Mouse (Mus musculus): Measurements from ENCODE around the gene Tdrd7. TPM values are rescaled to one million over a fixed set of nuclear protein-coding genes. Genes with fewer than 3 reads are reported as not detected.

Gene Tdrd7
- polyA plus RNA-seq, 1 experiment, result 10.0 TPM

DNA sequence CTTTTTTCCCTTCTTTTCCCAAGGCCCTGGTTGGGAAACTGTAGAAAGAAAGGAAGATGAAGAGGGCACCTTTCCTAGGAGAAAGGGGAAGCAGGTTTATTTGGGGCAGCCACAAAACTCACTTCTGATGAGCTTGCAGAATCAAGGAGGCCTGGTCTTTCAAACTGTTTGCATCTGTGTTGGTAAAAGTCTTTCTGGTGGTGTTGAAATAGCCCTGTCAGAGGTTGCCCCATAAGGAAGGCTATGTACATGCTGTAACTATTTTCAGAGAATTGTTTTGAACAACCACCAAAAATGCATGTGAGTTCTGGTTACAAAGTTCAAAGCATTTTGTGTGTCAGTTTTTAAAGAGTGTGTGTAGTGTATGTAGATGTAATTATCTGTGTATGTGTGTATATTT lies 15.9 kb downstream of the Tdrd7 start:
- no peak overlapping the region for H3K9ac ChIP-seq (ENCODE audit: low read depth, poor library complexity, severe bottlenecking)

DNA sequence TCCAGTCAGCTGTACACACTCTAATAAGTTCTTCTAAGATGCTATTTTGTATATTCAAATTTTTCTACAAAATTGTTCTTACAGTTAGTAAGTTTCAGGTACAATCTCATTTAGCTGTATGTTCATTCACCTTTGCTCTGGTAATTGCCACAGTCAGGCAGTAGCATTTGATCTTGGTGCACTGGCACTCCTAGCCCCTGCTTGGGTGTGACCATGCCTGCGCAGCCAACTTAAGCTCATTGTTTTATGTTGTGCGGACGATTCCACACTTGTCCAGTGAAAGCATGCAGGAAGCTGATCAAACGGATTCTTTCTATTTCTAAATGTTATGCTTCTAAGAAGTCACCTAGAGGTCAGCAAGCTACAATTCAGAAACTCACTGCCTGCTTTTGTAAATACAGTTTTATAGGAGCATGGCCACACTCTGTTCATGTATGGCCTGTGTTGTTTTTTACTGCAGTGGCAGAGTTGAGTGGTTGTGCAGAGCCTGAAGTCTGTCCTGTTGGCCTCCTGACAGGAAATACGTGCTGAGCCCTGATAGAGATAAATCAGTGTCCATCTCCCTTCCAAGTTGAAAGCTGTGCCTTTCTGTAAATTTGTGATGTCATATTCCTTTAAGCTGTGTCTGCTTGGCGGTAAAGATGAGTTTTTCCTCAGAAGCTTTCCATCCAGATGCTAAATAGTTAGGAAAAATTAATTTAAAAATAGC lies 25.4 kb downstream of the Tdrd7 start:
- Histone ChIP-seq H3K4me3 (ENCODE audit: low read depth, low read length) (no peak overlapping the region), H3K27me3 (ENCODE audit: control insufficient read depth, insufficient read depth, low read length, poor library complexity, severe bottlenecking) (no peaks in the 10 kb centered on the region), H3K9me3 (replicated peaks; ENCODE audit: control insufficient read depth, insufficient read depth, low read length, poor library complexity, severe bottlenecking) (no peaks in the 10 kb centered on the region), H3K36me3 (ENCODE audit: control insufficient read depth, insufficient read depth, low read length, poor library complexity, severe bottlenecking) (no peaks in the 10 kb centered on the region), H3K4me1 (ENCODE audit: control insufficient read depth, insufficient read depth, low read length) (no peaks in the 10 kb centered on the region), H3K27ac (ENCODE audit: insufficient read depth, low read length) (no peak overlapping the region), H3K9ac (ENCODE audit: low read depth, poor library complexity, severe bottlenecking) (no peak overlapping the region)
- TF ChIP-seq EP300 (IDR thresholded peaks at IDR 0.05; ENCODE audit: insufficient read depth, low read depth, low read length) (no peak), POLR2A (IDR thresholded peaks at IDR 0.05; ENCODE audit: insufficient read depth, low read length) (no peak), CTCF (IDR thresholded peaks at IDR 0.05; ENCODE audit: low read depth, low read length) (no peak)

More for the DNA sequence above, 15.9 kb downstream of the Tdrd7 start:
- Histone ChIP-seq H3K9me3 (replicated peaks; ENCODE audit: control insufficient read depth, insufficient read depth, low read length, poor library complexity, severe bottlenecking) (no peaks in the 10 kb centered on the region), H3K27ac (ENCODE audit: insufficient read depth, low read length) (no peak overlapping the region), H3K4me1 (ENCODE audit: control insufficient read depth, insufficient read depth, low read length) (no peaks in the 10 kb centered on the region), H3K27me3 (ENCODE audit: control insufficient read depth, insufficient read depth, low read length, poor library complexity, severe bottlenecking) (no peaks in the 10 kb centered on the region), H3K4me3 (ENCODE audit: low read depth, low read length) (no peak overlapping the region), H3K36me3 (ENCODE audit: control insufficient read depth, insufficient read depth, low read length, poor library complexity, severe bottlenecking) (no peaks in the 10 kb centered on the region)
- no peak for TF ChIP-seq CTCF (IDR thresholded peaks at IDR 0.05; ENCODE audit: low read depth, low read length)

DNA sequence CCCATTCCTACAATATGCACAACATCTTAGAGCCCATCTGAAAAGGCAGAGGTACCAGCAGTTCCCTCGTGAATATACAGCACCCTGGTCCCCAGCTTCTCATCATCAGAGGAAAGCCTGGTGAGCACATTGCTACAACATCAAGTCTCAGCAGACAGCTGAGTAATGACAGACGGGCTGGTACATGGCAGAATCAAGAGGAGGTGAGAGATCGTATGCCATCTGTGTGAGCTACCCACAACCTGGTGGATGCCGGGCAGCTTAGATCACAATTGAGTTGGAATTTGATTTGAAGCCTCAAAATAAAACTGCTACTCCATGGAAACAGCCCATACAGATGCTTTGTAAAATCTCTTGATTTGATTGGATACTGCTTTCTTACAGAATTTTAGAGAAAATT lies 33.4 kb downstream of the Tdrd7 start:
- TF ChIP-seq CTCF (IDR thresholded peaks at IDR 0.05; ENCODE audit: low read depth, low read length) (no peak), EP300 (IDR thresholded peaks at IDR 0.05; ENCODE audit: insufficient read depth, low read depth, low read length) (no peak), POLR2A (IDR thresholded peaks at IDR 0.05; ENCODE audit: insufficient read depth, low read length) (no peak)
- Histone ChIP-seq H3K27ac (ENCODE audit: insufficient read depth, low read length) (no peak overlapping the region), H3K4me3 (ENCODE audit: low read depth, low read length) (no peak overlapping the region), H3K4me1 (ENCODE audit: control insufficient read depth, insufficient read depth, low read length) (no peaks in the 10 kb centered on the region), H3K36me3 (ENCODE audit: control insufficient read depth, insufficient read depth, low read length, poor library complexity, severe bottlenecking) (no peaks in the 10 kb centered on the region), H3K9me3 (replicated peaks; ENCODE audit: control insufficient read depth, insufficient read depth, low read length, poor library complexity, severe bottlenecking) (no peaks in the 10 kb centered on the region), H3K27me3 (ENCODE audit: control insufficient read depth, insufficient read depth, low read length, poor library complexity, severe bottlenecking) (no peaks in the 10 kb centered on the region), H3K9ac (ENCODE audit: low read depth, poor library complexity, severe bottlenecking) (no peak overlapping the region)

DNA sequence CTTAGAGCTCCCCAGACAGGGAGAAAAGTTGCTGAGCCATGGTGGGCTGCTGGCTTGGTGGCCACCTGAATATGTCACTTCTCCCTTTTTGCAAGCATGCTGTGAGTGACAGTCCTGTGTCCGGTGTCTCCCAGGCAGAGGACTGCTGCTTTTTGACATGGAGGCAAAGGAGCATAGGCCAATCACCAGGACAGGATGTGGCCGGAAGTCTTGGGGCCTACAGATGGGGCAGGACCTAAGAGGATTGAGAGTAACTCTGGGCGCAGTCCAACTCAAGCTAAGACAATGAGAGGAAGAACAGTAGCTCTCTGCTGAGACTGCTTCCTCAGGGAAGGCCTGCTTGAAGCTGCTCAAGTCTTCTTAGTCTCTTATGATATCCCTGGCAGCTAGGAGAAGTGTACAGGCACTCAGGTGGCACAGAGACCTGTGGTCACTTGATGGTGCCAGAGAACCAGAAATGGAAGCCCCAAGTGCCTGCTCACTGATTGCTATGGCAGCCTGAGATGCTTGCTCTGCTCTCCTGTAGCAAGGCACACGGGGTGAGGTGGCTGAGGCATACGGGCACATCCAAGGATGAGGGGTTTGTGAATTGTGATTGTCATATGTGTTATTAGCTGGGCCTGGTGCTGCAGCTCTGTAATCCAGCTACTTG lies 43.1 kb downstream of the Tdrd7 start:
- TF ChIP-seq POLR2A (IDR thresholded peaks at IDR 0.05; ENCODE audit: insufficient read depth, low read length) (no peak), EP300 (IDR thresholded peaks at IDR 0.05; ENCODE audit: insufficient read depth, low read depth, low read length) (no peak), CTCF (IDR thresholded peaks at IDR 0.05; ENCODE audit: low read depth, low read length) (no peak)
- no peaks in the 10 kb centered on the region for H3K36me3 ChIP-seq (ENCODE audit: control insufficient read depth, insufficient read depth, low read length, poor library complexity, severe bottlenecking)
- no peaks in the 10 kb centered on the region for H3K4me1 ChIP-seq (ENCODE audit: control insufficient read depth, insufficient read depth, low read length)
- no peak overlapping the region for H3K9ac ChIP-seq (ENCODE audit: low read depth, poor library complexity, severe bottlenecking)
- H3K27me3 ChIP-seq (ENCODE audit: control insufficient read depth, insufficient read depth, low read length, poor library complexity, severe bottlenecking), result no peaks in the 10 kb centered on the region
- no peaks in the 10 kb centered on the region for H3K9me3 ChIP-seq (replicated peaks; ENCODE audit: control insufficient read depth, insufficient read depth, low read length, poor library complexity, severe bottlenecking)
- H3K4me3 ChIP-seq (ENCODE audit: low read depth, low read length), result no peak overlapping the region
- H3K27ac ChIP-seq (ENCODE audit: insufficient read depth, low read length), result no peak overlapping the region

- Histone ChIP-seq H3K4me3 (ENCODE audit: low read depth, low read length) (no peak overlapping the region), H3K9ac (ENCODE audit: low read depth, poor library complexity, severe bottlenecking) (no peak overlapping the region), H3K27me3 (ENCODE audit: control insufficient read depth, insufficient read depth, low read length, poor library complexity, severe bottlenecking) (no peaks in the 10 kb centered on the region), H3K4me1 (ENCODE audit: control insufficient read depth, insufficient read depth, low read length) (no peaks in the 10 kb centered on the region), H3K27ac (ENCODE audit: insufficient read depth, low read length) (no peak overlapping the region), H3K9me3 (replicated peaks; ENCODE audit: control insufficient read depth, insufficient read depth, low read length, poor library complexity, severe bottlenecking) (no peaks in the 10 kb centered on the region), H3K36me3 (ENCODE audit: control insufficient read depth, insufficient read depth, low read length, poor library complexity, severe bottlenecking) (no peaks in the 10 kb centered on the region)
- TF ChIP-seq POLR2A (IDR thresholded peaks at IDR 0.05; ENCODE audit: insufficient read depth, low read length), result no peak
- TF ChIP-seq CTCF (IDR thresholded peaks at IDR 0.05; ENCODE audit: low read depth, low read length), result no peak
- TF ChIP-seq EP300 (IDR thresholded peaks at IDR 0.05; ENCODE audit: insufficient read depth, low read depth, low read length), result no peak
These were observed 46.6 kb downstream of the Tdrd7 start for GRCm38 (mm10) chr4:46011698-46012097.

GRCm38 (mm10) chr4:46015605-46016004 lies 50.5 kb downstream of the Tdrd7 start:
- Histone ChIP-seq H3K27ac (ENCODE audit: insufficient read depth, low read length) (no peak overlapping the region), H3K4me3 (ENCODE audit: low read depth, low read length) (no peak overlapping the region), H3K9me3 (replicated peaks; ENCODE audit: control insufficient read depth, insufficient read depth, low read length, poor library complexity, severe bottlenecking) (no peaks in the 10 kb centered on the region), H3K36me3 (ENCODE audit: control insufficient read depth, insufficient read depth, low read length, poor library complexity, severe bottlenecking) (no peaks in the 10 kb centered on the region), H3K4me1 (ENCODE audit: control insufficient read depth, insufficient read depth, low read length) (no peaks in the 10 kb centered on the region), H3K9ac (ENCODE audit: low read depth, poor library complexity, severe bottlenecking) (no peak overlapping the region), H3K27me3 (ENCODE audit: control insufficient read depth, insufficient read depth, low read length, poor library complexity, severe bottlenecking) (no peaks in the 10 kb centered on the region)
- TF ChIP-seq EP300 (IDR thresholded peaks at IDR 0.05; ENCODE audit: insufficient read depth, low read depth, low read length) (no peak), POLR2A (IDR thresholded peaks at IDR 0.05; ENCODE audit: insufficient read depth, low read length) (no peak), CTCF (IDR thresholded peaks at IDR 0.05; ENCODE audit: low read depth, low read length) (no peak)
